Mouse (Mus musculus): ENCODE measurements around the gene Cyp3a59.
"Not testable (repeated sequence)": the region's sequence is repeated elsewhere in the genome, so short reads cannot be mapped to it uniquely, and the experiment has no call there.

The Cyp3a59 gene

GRCm38 (mm10) chr5:146078945-146079344 is at the start of gene Cyp3a59:
Gene Cyp3a59 (plus strand): TSS chr5:146079257.
- not testable (repeated sequence) for DNase-seq (ENCODE audit: inconsistent age in 2 of 2, low spot score in 1 of 2)

GRCm38 (mm10) chr5:146070099-146070498 is 9.0 kb upstream of the Cyp3a59 start:
- no peak for DNase-seq (ENCODE audit: inconsistent age in 2 of 2, low spot score in 1 of 2)

- no peak for DNase-seq (ENCODE audit: inconsistent age in 2 of 2, low spot score in 1 of 2)
Observed at GRCm38 (mm10) chr5:146147903-146148302, 68.8 kb downstream of the Cyp3a59 start.

DNA sequence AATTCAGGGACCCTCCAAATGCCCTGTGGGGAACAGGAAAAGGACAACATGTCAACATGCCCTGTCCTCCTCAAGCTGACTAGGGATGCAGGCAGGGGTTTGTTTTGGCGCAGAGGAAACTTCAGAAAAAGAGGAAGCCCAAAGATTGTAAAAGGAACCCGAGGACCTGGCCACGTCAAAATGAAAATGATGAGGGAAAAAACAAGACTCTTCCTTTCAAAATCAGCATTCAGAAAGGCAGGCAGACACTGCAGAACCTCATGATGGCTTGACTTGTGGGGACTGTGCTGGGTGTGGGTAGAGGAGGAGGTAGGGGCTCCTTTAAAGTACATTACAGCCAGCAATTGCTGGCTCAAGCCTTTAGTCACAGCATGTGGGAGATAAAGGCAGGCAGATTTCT is 71.4 kb downstream of the Cyp3a59 start:
- DNase-seq (ENCODE audit: inconsistent age in 2 of 2, low spot score in 1 of 2), result no peak

DNA sequence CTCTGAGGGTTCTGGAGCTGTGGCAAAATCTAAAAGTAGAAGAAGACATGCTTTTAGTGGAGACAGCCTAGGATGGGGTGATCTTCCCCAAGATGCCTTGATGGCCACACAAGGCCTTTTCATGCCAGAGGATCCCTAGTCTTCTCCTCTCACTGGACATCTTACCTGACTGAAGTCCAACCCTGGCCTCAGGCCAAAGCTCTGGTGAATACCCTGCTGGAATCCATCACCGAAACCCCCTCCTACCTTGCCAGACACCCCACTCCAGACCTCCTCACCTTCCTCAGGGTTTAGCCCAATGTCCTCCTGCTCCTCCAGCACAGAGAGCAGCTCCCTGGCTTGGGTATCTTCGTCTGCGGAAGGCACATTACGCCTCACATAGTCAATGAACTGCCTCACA is 79.3 kb downstream of the Cyp3a59 start:
- not testable (repeated sequence) for DNase-seq (ENCODE audit: inconsistent age in 2 of 2, low spot score in 1 of 2)

DNA sequence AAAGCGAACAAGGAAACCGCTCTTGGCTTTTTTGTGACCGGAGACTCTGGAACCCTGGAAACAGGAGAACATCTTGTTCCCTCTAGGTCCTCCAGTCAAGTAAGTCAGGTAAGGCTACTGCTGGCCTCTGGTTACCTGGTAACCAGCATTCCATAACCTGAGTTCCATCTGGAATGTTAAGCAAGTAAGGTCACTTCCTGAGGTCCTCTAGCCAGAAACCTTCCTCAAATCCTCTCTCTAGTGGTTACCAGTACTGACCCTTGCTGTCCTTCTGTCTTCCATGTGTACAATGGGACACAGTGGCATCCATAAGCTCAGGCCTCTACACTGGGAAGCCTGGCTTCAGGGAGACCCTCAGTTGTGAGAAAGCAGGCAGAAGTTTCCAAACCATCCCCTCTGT is 81.4 kb downstream of the Cyp3a59 start, which contains the start of gene Gm5565:
Gene Gm5565, minus strand, starts transcription at position 101 of the 400 bp plus-strand sequence.
- DNase-seq (ENCODE audit: inconsistent age in 2 of 2, low spot score in 1 of 2), result not testable (repeated sequence)
